Mouse (Mus musculus) 416B (cell line): Measurements from ENCODE around the gene Olfr97.
A peak's percentile ranks its signal among the peaks of the same experiment; 100 is the strongest.

Experiments used
- DNase-seq: peaks from one replicate; pipeline ENCODE4 v3.0.0; 2011; ENCODE audit warnings: low read depth

Olfr97 gene

GRCm38 (mm10) chr17:37194782-37195181 lies 42.3 kb downstream of the Olfr97 start:
- no peak for DNase-seq

- no peak for DNase-seq
Measured at GRCm38 (mm10) chr17:37193656-37194055, 43.5 kb downstream of the Olfr97 start, which contains the start of gene Ubd. Gene Ubd, plus strand, starts transcription at chr17:37193892.

GRCm38 (mm10) chr17:37193032-37193431 lies 44.1 kb downstream of the Olfr97 start:
- no peak for DNase-seq

GRCm38 (mm10) chr17:37190711-37191110 lies 46.4 kb downstream of the Olfr97 start:
- peak; percentile 10 for DNase-seq

- DNase-seq, result peak; percentile 18
Measured at GRCm38 (mm10) chr17:37185474-37185873, 51.7 kb downstream of the Olfr97 start.
